Mouse (Mus musculus): ENCODE results near the gene Olfr1257.
"Not testable (repeated sequence)": the region's sequence is repeated elsewhere in the genome, so short reads cannot be mapped to it uniquely, and the experiment has no call there.

The Olfr1257 gene

DNA sequence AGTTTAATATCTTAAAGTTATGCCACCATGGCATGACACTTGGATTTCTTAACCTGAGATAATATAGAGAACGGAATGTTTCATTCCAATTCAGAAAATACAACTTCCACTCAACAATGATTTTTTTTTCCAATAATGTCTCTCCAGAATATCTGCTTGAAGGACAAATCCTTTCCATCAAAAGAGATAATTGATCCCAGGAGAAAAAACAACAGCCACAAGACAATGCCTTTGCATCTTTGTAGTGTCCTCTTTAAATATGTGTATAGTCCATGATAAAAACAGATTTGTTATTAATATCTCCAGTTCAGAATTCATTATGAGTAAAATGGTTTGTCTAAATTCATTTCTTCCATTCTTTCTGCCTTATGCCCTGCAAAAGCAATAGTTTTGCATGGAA is at the start of gene Olfr1257:
Gene Olfr1257, plus strand, starts transcription at position 301 of the 400 bp plus-strand sequence.
- DNase-seq, result no peak

DNA sequence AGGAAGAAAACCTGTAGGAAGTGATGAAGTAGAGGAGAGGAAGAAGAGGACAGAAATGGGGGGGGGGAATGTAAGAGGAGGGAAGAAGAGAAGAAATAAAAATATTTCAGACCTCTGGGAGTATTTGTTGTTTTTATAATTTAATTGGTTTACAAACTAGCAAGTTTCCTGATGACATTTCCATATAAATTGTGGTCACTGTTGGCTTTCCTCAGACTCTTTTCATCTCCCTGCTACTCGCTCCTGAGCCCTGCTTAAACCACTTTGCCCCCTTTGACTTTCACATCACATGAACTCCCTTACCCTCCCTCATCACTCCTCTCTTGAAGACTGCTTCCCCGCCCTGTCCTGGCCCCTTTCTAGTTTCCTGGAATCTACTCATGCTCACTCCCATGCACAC is 36.8 kb upstream of the Olfr1257 start, which contains the start of gene Olfr1256:
Gene Olfr1256, minus strand, starts transcription at position 101 of the 400 bp plus-strand sequence.
- no peak for DNase-seq

DNA sequence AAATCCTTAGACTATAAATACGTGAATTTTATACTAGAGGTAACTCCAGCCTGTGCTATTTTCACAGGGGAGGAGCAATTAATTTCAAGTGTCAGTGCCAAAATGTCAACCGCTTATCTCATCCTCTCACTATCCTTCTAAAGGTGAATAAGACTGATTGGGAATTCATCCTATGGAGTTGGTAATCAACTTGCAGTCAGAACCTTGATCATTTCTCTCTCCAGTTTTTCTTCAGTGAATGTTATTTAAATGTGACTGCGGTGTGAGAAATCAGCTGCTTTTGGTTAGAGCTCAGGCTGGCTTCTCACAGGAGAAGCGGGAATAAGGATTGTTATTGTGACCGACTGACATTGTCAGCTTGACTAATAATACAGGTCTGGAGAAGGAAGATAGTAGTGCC is 30.1 kb upstream of the Olfr1257 start, which contains the start of gene Olfr48:
Gene Olfr48, minus strand, starts transcription at position 101 of the 400 bp plus-strand sequence.
- no peak for DNase-seq

DNA sequence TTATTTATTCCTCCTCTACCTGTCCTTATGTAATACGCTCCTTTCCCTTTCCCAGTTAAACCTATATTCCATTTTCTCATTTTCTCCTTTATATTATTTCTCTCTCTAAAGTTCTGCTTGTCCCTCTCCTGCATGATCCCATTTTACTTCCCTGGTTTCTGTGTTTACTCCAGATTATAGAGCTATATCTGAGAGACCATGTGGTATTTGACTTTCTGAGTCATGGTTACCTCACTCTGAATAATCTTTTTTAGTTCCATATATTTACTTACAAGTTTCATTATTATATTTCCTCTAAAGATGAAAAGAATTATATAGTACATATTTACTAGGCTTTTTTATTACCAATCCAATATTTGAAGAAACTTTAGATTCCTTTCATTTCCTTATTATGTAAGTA is 29.0 kb upstream of the Olfr1257 start:
- no peak for DNase-seq

DNA sequence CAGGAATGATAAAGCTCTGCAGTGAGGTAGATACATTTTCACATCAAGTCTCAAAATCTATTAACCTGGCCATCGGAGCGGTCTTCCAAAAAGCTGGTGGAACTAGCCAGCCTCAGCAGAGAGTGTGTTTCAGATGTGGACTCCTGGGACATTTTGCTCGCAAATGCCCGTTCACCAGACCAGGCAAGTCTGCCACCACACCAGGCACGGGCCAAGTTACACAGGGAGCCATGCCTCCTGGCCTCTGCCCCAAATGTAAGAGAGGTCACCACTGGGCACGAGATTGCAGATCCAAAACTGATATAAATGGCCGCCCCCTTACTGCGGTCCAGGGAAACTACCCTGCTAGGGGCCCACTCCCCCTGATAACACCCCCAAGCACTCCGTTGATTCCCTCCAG is 34.4 kb downstream of the Olfr1257 start:
- DNase-seq, result not testable (repeated sequence)

DNA sequence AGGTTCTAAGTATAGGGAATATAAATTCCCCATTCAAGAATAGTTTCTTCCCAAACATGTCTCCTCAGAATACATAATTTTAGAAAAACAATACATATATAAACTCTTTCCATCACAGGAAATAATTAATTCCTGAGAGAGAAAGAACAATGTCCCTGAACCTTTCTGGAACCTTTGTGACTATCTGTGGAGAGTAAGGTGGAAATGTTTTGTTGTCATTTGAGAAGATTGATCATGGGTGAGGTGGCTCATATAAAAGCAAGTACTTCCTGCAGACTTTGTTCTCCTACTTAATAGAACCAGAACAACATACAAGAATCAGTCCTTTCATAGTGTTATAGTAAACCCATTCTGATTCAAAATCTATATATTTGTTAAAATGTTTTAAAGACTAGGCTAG is 48.8 kb downstream of the Olfr1257 start, which contains the start of gene Olfr1258:
Gene Olfr1258, plus strand, starts transcription at position 301 of the 400 bp plus-strand sequence.
- no peak for DNase-seq
